Mouse (Mus musculus) midbrain, postnatal 0 days (tissue): ENCODE measurements around the gene Fen1. TPM values are rescaled to one million over a fixed set of nuclear protein-coding genes. Genes with fewer than 3 reads are reported as not detected.
A peak's percentile ranks its signal among the peaks of the same experiment; 100 is the strongest.

Experiments
- ATAC-seq: fragments of 200-750 bp; cut with Nextera tagmentation; 2 replicates; pipeline ENCODE4 v1.8.0; 2017; ENCODE audit warnings: moderate number of reproducible peaks, mild to moderate bottlenecking, moderate TSS enrichment, moderate library complexity; ENCODE audit not compliant: low FRiP score
- DNase-seq: peaks from one replicate; pipeline ENCODE4 v3.0.0-alpha.2; 2015; ENCODE audit warnings: low spot score
- H3K27ac ChIP-seq: fragments of 300-500 bp; sonication (generic); 2 replicates; pipeline ENCODE4 v1.5.1; 2014; ENCODE audit warnings: low read depth, mild to moderate bottlenecking, low read length, mixed read lengths
- H3K27me3 ChIP-seq: fragments of 300-500 bp; sonication (generic); 2 replicates; pipeline ENCODE4 v1.6.1; 2014; ENCODE audit warnings: low read length, control low read depth, mixed read lengths; ENCODE audit not compliant: insufficient read depth
- H3K36me3 ChIP-seq: fragments of 300-500 bp; sonication (generic); 2 replicates; pipeline ENCODE4 v1.6.1; 2014; ENCODE audit warnings: low read length, control low read depth, mixed read lengths; ENCODE audit not compliant: insufficient read depth
- H3K4me1 ChIP-seq: fragments of 300-500 bp; sonication (generic); 2 replicates; pipeline ENCODE4 v1.6.1; 2014; ENCODE audit warnings: mild to moderate bottlenecking, control low read depth, antibody characterized with exemption, low read length, mixed read lengths; ENCODE audit not compliant: insufficient read depth
- H3K4me2 ChIP-seq: fragments of 300-500 bp; sonication (generic); 2 replicates; pipeline ENCODE4 v1.6.1; 2014; ENCODE audit warnings: low read depth, mild to moderate bottlenecking, low read length, mixed read lengths; ENCODE audit not compliant: poor library complexity, severe bottlenecking
- H3K4me3 ChIP-seq: fragments of 300-500 bp; sonication (generic); 2 replicates; pipeline ENCODE4 v1.5.1; 2014; ENCODE audit warnings: low read depth, mild to moderate bottlenecking, low read length, moderate library complexity
- H3K9ac ChIP-seq: fragments of 300-500 bp; sonication (generic); replicated peaks from 2 replicates; pipeline ENCODE4 v1.6.1; 2014; ENCODE audit warnings: mild to moderate bottlenecking, low read length, moderate library complexity, mixed read lengths; ENCODE audit not compliant: poor library complexity, severe bottlenecking
- H3K9me3 ChIP-seq: fragments of 300-500 bp; sonication (generic); 2 replicates; pipeline ENCODE4 v1.6.1; 2016; ENCODE audit warnings: low read length, control low read depth
- CTCF ChIP-seq: IDR thresholded peaks from 2 replicates; pipeline ENCODE4 v1.5.1; 2016; ENCODE audit warnings: antibody characterized with exemption, mild to moderate bottlenecking
- WGBS: fragments of 180-500 bp; shearing (Covaris S2); extraction: QIAGEN DNeasy Blood & Tissue Kit; methylation state at CpG from one replicate; pipeline ENCODE4 v1.1.7; 2014; 5-methylcytosine and 5-hydroxymethylcytosine counted together
- polyA plus RNA-seq: library from polyadenylated mRNA; unstranded; fragments of >200 nt; fragmentation: Nextera tagmentation; extraction: Ambion mirVana; gene quantifications from 2 replicates; pipeline ENCODE4 v1.2.1, GENCODE M21; 2015
- total RNA-seq: library from RNA; depleted of rRNA; stranded (reverse); fragments of >200 nt; gene quantifications from 2 replicates; pipeline ENCODE4 v1.2.3, GENCODE M21; 2014

Fen1 gene
- total and polyA plus RNA-seq, 2 experiments from 2014 or later: 19.8 to 20.5 TPM

DNA sequence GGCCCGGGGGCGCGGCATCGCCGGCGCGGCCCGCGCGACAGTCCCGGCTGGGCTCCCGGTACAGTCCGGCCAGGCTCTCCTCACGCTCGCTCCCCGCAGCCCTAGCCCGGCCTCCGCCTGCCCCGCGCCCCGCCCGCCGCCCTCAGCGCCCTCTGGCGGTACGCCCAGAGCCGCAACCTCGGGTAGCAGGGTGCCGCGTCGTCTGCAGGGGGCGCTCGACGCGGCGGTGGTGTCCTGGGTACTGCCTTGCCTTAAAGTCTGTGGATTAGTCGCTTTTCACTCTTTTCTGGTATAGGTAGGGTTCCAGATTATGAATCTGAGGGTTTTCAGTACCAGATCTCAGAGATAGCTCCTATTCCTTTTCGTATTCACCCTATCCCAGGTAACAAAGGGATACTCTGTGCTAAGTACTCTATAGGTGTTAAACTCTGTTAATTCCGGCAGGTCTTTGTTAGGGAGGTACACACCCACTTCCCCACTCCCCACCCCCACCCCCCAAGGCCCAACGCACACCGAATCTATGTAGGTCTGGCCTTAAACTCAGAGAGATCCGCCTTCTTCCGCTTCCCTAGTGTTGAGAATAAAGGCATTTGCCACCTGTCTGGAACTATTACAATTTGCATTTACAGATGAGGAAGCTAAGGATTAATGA is 36.8 kb upstream of the Fen1 start, which contains the start of gene Myrf:
Gene Myrf (minus strand): TSS at position 95 of the 652 bp plus-strand sequence.
- Histone ChIP-seq H3K9ac (peak within 1 kb of the TSS; percentile 44; the same call in 1 of the 2 replicates), H3K4me2 (peak within 1 kb of the TSS; percentile 56), H3K9me3 (no peaks in the 10 kb centered on the region), H3K27me3 (0 out of 2 replicates have a peak, but pooled peaks cover 7% of the 10 kb centered on the region), H3K4me3 (peak within 1 kb of the TSS; percentile 41), H3K36me3 (no peaks in the 10 kb centered on the region), H3K4me1 (no peaks in the 10 kb centered on the region), H3K27ac (no peak within 1 kb of the TSS)
- DNase-seq: peak; percentile 51
- TF ChIP-seq CTCF: peak; percentile 83
- WGBS: 10% methylated on average over 30 of the region's 43 CpGs
- peak; percentile 69 for ATAC-seq

DNA sequence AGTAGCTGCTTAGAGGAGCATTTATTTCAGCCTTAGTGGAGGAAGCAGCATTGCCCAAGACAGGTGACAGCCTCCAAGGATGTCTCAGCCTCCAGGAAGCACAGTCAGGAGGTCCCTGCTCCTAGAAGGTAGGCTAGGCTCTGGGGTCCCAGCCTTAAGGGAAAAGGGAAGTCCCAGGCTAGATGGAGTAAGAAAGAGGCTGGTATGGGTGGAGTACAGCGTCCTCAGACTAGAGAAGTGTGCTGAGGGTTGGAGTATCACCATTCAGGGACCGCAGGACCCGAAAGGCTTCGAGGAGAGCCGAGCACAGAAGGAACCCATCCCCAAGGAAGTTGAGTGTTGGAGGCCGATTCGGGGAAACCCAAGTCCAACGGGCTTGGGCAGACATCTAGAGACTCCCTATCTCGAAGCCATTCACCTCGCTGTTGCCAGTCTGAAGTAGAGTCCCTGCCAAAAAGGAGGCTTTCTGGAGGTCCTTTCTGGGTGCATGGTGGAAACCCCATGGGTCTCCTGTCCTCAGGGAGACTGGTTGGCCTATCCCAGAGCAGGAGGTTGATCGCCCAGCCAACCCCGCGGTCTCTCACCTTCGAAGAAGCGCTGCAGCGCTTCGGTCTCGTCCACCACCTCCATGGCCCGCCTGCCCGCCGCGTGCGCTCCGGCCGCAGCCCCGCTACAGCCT is 36.1 kb upstream of the Fen1 start:
- Histone ChIP-seq H3K4me2 (peak overlapping the region; percentile 56), H3K9ac (peak overlapping the region; percentile 44; the same call in 1 of the 2 replicates), H3K36me3 (no peaks in the 10 kb centered on the region), H3K27ac (no peak overlapping the region), H3K4me3 (peak overlapping the region; percentile 41), H3K9me3 (no peaks in the 10 kb centered on the region), H3K27me3 (0 out of 2 replicates have a peak, but pooled peaks cover 7% of the 10 kb centered on the region), H3K4me1 (no peaks in the 10 kb centered on the region)
- DNase-seq (no peak), ATAC-seq (no peak)
- WGBS: 5% methylated on average over 26 of the region's 26 CpGs
- no peak for TF ChIP-seq CTCF

DNA sequence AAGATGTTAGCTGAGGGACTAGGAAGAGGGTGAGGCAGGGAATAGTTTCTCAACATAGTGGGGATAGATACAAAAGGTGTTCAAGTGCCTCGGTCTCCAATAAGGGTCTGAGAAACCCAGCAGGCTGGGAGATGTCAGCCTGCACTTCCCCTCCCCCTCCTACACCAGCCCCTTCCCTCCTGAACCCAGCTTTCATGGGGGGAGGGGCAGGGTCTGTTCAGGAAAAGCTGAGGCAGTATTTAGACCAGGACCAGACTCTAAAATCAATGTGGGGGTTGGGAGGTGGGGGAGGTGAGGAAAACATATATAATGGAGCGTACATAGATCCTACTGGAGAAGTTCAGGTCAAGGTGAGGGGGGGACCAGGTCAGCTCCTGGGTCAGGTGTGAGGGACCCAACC is 35.5 kb upstream of the Fen1 start:
- TF ChIP-seq CTCF: no peak
- DNase-seq: no peak
- Histone ChIP-seq H3K27me3 (0 out of 2 replicates have a peak, but pooled peaks cover 7% of the 10 kb centered on the region), H3K36me3 (no peaks in the 10 kb centered on the region), H3K4me1 (no peaks in the 10 kb centered on the region), H3K9me3 (no peaks in the 10 kb centered on the region), H3K4me2 (no peak overlapping the region), H3K27ac (no peak overlapping the region), H3K9ac (no peak overlapping the region), H3K4me3 (no peak overlapping the region)
- no peak for ATAC-seq
- 54% methylated on average over 2 of the region's 2 CpGs for WGBS

DNA sequence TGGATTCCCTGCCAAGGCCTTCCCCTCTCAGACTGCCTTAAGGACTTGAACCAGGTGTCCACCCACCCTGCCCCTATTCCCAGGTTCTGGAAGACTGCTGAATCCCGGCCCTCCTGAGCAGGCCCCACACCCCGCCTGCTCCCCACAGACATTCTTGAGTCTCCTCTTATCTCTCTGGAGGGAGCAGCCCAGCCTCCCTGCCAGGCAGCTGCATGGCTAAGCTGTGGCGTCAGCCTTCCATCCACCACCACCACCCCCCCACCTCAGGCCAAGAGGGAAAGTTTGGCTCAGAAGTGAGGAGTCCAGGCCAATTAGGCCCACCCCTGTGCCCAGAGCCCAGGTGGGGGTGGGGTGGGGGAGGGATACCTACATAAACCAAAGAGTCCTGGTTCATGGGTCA is 34.5 kb upstream of the Fen1 start:
- 66% methylated on average over 3 of the region's 3 CpGs for WGBS

DNA sequence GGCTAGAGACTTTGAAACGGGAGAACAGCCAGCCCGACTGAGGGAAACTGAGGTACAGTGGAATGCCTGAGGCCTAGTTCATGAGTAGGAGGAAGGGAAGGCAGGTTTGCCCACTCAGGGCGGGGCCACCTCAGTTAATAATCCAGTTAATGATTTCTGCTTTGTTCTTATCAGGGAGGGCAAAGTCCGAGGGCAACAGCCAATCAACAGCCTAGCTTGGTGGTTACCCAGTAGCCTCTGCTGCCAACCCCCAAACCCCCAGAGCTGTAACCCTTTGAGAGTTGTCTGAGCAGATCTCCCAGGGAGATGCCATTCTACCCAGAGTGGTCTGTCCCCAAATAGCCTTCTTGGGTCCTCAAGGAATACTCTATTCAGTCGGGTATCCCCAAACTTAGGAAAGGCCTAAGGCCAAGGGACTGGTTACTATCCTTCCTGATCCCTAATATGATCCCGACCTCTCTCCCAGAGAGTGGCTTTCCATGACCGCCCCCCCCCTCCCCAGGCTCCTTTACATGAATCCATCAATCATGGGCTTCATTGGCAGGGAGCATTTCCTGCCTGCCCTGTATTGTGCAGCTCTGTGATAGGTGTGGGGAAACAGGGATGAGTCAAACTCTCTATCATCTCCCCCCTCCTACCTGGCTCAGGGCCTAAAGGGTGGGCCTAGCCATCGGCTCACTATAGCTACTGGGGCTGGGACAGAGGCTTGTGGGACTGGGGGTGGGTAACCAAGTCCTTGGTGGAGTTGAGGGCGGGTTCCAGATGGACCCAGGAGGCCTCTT is 32.0 kb upstream of the Fen1 start:
- no peaks in the 10 kb centered on the region for H3K4me1 ChIP-seq
- H3K4me2 ChIP-seq: no peak overlapping the region
- DNase-seq (no peak), ATAC-seq (no peak)
- WGBS: 84% methylated on average over 9 of the region's 9 CpGs
- H3K9me3 ChIP-seq: no peaks in the 10 kb centered on the region
- H3K9ac ChIP-seq: no peak overlapping the region
- TF ChIP-seq CTCF: no peak
- peaks cover 6% of the 10 kb centered on the region; the same call in 1 of the 2 replicates for H3K27me3 ChIP-seq
- no peak overlapping the region for H3K4me3 ChIP-seq
- H3K27ac ChIP-seq: no peak overlapping the region
- H3K36me3 ChIP-seq: no peaks in the 10 kb centered on the region

More for the DNA sequence above, 34.5 kb upstream of the Fen1 start:
- no peak overlapping the region for H3K4me2 ChIP-seq
- H3K36me3 ChIP-seq: no peaks in the 10 kb centered on the region
- H3K9me3 ChIP-seq: no peaks in the 10 kb centered on the region
- ATAC-seq (no peak), DNase-seq (no peak)
- H3K4me3 ChIP-seq: no peak overlapping the region
- TF ChIP-seq CTCF: no peak
- H3K27ac ChIP-seq: no peak overlapping the region
- H3K27me3 ChIP-seq: 0 out of 2 replicates have a peak, but pooled peaks cover 7% of the 10 kb centered on the region
- H3K9ac ChIP-seq: no peak overlapping the region
- H3K4me1 ChIP-seq: no peaks in the 10 kb centered on the region
